Mouse (Mus musculus): ENCODE results near the gene Mpp4.

The Mpp4 gene

GRCm38 (mm10) chr1:59166232-59166905 lies 3.2 kb upstream of the Mpp4 start:
- DNase-seq: no peak

DNA sequence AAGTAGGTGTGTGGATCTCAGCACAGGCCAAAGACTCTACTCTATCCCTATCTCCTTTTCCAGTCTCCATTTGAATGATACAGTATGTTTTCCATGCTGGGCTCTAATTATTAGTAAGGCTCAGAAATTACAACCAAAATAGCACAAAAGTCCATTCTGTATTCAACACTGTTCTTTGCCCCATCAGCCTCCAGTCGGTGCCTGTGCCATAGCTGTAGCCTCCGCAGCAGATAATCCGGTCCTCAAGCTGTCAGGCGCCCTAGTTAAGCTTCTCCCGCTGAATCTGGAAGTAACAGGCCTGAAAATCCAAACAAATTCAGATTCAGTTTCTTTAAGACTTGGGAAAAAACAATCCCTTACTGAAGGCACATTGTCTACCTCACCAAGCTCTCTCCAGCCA lies 729 bp upstream of the Mpp4 start:
- DNase-seq: no peak

GRCm38 (mm10) chr1:59162309-59163024 lies 722 bp downstream of the Mpp4 start:
- peak; percentile 67 for DNase-seq

- peak; percentile 66 for DNase-seq
Measured at GRCm38 (mm10) chr1:59161396-59161795, 1.8 kb downstream of the Mpp4 start.

GRCm38 (mm10) chr1:59160871-59161270 lies 2.3 kb downstream of the Mpp4 start:
- no peak for DNase-seq

- no peak for DNase-seq
Measured at GRCm38 (mm10) chr1:59159136-59159535, 4.1 kb downstream of the Mpp4 start.

DNA sequence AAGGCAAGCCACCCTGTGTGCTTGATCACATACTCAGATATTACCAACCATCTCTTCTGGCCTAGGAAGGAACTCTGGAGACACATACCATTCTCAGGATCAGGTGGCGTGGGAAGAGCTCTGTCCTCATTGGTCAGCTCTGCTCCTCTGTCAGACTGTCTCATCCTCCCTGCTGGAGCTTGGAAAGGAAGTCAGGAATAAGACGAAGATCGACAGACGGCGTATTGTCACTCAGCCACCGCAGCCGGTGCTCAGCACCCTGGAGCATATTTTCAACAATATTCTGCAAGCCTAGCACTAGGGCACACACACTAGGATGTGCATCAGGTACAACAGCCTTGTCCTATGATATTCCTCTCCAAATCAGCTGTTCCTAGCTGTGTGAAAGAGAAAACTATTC lies 4.7 kb downstream of the Mpp4 start:
- peak; percentile 43 for DNase-seq

DNA sequence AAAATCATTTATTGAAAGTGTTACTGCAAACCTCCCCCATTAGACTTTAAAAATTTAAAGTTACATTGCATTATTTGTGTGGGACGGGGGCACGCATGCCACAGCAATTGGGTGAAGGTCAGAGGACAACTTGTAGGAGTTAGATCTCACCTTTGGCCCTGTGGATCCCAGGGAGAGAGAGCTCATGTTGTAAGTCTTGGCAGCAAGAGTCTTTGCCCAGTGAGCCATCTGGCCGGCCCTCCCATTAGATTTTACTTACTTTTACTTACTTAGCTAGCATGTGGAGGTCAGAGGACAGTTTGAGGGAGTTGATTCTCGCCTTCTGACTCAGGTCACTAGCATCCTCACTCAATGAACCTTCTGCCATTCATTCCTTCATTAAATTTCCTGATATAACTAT lies 5.3 kb downstream of the Mpp4 start:
- DNase-seq: no peak

- no peak for DNase-seq
Measured at GRCm38 (mm10) chr1:59152346-59152745, 10.8 kb downstream of the Mpp4 start.

GRCm38 (mm10) chr1:59150542-59150941 lies 12.6 kb downstream of the Mpp4 start:
- DNase-seq: no peak

- DNase-seq: peak; percentile 64
Measured at GRCm38 (mm10) chr1:59144543-59144942, 18.6 kb downstream of the Mpp4 start.

- peak; percentile 51 for DNase-seq
Measured at GRCm38 (mm10) chr1:59142809-59143208, 20.4 kb downstream of the Mpp4 start.

DNA sequence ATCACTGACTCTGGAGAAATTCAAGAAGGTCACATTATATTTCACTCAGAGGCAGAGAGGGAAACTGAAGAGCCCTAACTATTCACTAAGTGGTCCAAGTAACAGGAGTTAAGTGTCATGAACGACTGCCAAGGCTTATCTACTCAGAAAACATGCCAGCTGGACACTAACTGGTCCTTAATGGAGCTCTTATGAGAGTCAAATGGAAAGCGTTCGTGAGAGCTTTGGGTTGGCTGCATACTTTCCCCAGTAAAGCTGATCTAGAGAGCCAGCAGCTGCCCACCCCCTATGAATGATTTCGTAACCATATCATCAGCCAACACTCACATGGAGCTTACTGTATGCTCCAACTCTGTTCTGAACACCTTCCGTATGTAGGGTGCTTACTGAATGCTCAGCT lies 28.8 kb downstream of the Mpp4 start:
- DNase-seq: no peak

- no peak for DNase-seq
Measured at GRCm38 (mm10) chr1:59128879-59129278, 34.3 kb downstream of the Mpp4 start.

- DNase-seq: no peak
Measured at GRCm38 (mm10) chr1:59125558-59125957, 37.6 kb downstream of the Mpp4 start.

DNA sequence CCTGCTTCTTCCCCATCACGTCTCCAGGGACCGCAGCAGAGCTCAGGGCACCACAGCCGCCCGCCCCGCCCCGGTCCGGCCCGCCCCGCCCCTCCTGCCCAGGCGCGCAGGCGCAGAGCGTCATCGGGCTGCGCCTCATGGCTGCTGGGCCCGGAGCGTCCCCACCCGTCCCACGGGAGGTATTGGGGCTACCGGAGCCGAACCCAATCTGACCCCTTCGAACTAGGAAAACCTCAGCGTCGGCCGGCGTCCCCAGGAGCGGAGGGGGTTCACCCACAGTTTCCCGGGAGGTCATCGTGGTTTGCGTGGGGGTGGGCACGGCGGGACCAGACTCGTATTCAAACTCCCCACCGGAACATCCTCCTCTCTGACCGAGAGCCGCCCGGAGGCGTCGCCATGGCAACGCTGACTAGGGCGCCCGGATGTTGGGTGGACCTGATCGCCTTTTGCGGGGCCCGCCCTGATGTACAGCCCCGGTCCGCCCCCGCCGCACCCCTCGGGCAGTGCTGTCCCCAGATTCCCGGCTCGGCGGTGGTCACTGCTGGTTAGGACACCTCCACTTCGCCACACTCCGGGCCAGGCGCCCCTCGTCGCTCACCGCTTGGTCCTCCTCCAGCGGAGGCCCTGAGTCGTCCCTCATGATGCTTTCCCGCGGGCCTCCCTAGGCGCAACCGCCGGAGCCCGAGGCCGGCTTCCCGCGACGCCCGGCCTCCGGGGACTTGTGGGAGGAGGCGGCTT lies 43.3 kb downstream of the Mpp4 start, which contains the start of gene Tmem237:
Gene Tmem237 (minus strand): TSS at position 689 of the 738 bp plus-strand sequence.
- peak; percentile 91 for DNase-seq

GRCm38 (mm10) chr1:59110524-59110923 lies 52.7 kb downstream of the Mpp4 start:
- DNase-seq: no peak

GRCm38 (mm10) chr1:59102071-59102470 lies 61.1 kb downstream of the Mpp4 start:
- no peak for DNase-seq

DNA sequence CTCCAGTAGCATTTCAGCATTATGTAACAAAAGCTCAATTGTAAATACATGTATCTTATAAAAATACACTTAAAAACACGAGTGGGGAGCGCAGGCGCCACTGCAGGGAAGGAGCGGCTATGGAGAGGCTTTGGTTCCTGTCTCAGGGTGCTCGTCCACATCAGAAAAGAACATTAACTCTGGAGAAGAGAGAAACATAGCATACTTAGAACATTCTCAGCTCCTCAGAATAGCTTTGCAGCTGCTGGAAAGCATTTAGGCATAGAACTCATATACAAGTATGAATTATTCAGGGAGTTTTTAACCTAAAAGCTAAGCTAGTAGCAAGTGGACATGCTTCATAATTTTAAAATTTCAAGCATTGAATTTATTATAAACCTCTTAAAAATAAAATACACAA lies 62.2 kb downstream of the Mpp4 start:
- no peak for DNase-seq

DNA sequence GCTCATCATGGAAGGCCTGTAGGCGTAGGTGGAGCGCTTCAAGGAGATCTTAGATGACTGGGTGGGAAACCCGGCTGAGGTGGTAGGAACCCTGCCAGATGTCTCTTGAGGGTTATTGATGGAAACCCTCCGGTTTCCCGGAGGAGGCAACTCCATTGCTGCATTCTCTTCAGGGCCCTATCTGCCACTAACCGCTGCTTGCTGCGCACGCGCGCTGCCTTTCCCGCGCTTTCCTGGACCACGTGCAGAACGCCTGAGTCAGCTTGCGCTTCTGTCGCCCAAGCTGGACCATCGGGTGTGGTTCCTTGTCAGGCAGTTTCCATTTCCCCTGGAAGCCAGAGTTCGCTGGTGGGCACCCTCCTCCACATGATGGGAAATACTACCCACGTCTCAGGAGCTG lies 68.5 kb downstream of the Mpp4 start, which contains the start of gene C2cd6:
Gene C2cd6 (minus strand): TSS at position 196 of the 400 bp plus-strand sequence.
- no peak for DNase-seq

Data from cerebellum, adult 9-10 months (tissue).